Mouse (Mus musculus) forebrain, embryonic 14.5 days (tissue): ENCODE data around the gene Tmem179b. TPM values are rescaled to one million over a fixed set of nuclear protein-coding genes. Genes with fewer than 3 reads are reported as not detected.

Experiments used
- ATAC-seq: fragments of 200-750 bp; cut with Nextera tagmentation; 2 replicates; pipeline ENCODE4 v1.8.0; 2017; ENCODE audit warnings: mild to moderate bottlenecking, moderate library complexity
- DNase-seq: peaks from one replicate; pipeline ENCODE4 v3.0.0-alpha.2; 2015; ENCODE audit warnings: low spot score
- H3K27ac ChIP-seq: fragments of 300-500 bp; sonication (generic); 2 replicates; pipeline ENCODE4 v1.5.1; 2014; ENCODE audit warnings: low read depth, mild to moderate bottlenecking, control low read depth, low read length, moderate library complexity
- H3K27me3 ChIP-seq: fragments of 300-500 bp; sonication (generic); replicated peaks from 2 replicates; pipeline ENCODE4 v1.6.1; 2014; ENCODE audit warnings: low read length, control low read depth, mixed read lengths; ENCODE audit not compliant: control insufficient read depth, insufficient read depth
- H3K36me3 ChIP-seq: fragments of 300-500 bp; sonication (generic); 2 replicates; pipeline ENCODE4 v1.6.1; 2014; ENCODE audit warnings: low read length, control low read depth; ENCODE audit not compliant: control insufficient read depth, insufficient read depth
- H3K4me1 ChIP-seq: fragments of 300-500 bp; sonication (generic); 2 replicates; pipeline ENCODE4 v1.6.1; 2014; ENCODE audit warnings: antibody characterized with exemption, low read length, control low read depth; ENCODE audit not compliant: control insufficient read depth, insufficient read depth
- H3K4me2 ChIP-seq: fragments of 300-500 bp; sonication (generic); 2 replicates; pipeline ENCODE4 v1.6.1; 2014; ENCODE audit warnings: mild to moderate bottlenecking, control low read depth, low read length
- H3K4me3 ChIP-seq: fragments of 300-500 bp; sonication (generic); 2 replicates; pipeline ENCODE4 v1.5.1; 2014; ENCODE audit warnings: low read depth, low read length, control low read depth
- H3K9ac ChIP-seq: fragments of 300-500 bp; sonication (generic); 2 replicates; pipeline ENCODE4 v1.6.1; 2014; ENCODE audit warnings: mild to moderate bottlenecking, low read length, control low read depth, moderate library complexity
- H3K9me3 ChIP-seq: fragments of 300-500 bp; sonication (generic); replicated peaks from 2 replicates; pipeline ENCODE4 v1.6.1; 2016; ENCODE audit warnings: low read length, control low read depth, mixed read lengths; ENCODE audit not compliant: control insufficient read depth
- WGBS: fragments of 180-500 bp; shearing (Covaris S2); extraction: QIAGEN DNeasy Blood & Tissue Kit; methylation state at CpG from one replicate; pipeline ENCODE4 v1.1.7; 2014; 5-methylcytosine and 5-hydroxymethylcytosine counted together
- polyA plus RNA-seq: library from polyadenylated mRNA; unstranded; fragments of >200 nt; fragmentation: Nextera tagmentation; extraction: Ambion mirVana; gene quantifications from 2 replicates; pipeline ENCODE4 v1.2.1, GENCODE M21; 2014

Tmem179b gene
- polyA plus RNA-seq, 1 experiment from 2014 or later = 41.4 TPM

DNA sequence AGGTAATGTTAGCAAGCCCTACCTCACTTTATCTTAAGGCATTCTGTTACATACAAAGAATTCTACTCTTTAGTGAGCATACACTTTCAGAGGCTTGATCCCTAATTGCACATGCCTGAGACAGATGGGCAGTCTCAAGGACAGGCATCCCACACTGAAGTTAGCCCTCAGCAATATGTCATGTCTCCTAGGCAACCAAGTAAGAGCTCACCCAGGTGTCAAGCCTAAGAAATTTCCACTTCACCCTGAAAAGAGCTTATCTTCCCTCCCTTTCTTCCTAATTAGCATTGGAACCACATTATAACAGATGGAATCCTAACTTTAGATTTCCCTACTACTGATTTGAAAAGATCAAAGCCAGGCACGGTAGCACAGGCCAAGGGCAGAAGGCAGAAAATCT is 14.9 kb upstream of the Tmem179b start:
- Histone ChIP-seq H3K4me1 (no peaks in the 10 kb centered on the region), H3K9me3 (no peaks in the 10 kb centered on the region), H3K36me3 (peaks cover 19% of the 10 kb centered on the region), H3K27ac (peak overlapping the region; percentile 33; the same call in 1 of the 2 replicates), H3K9ac (no peak overlapping the region), H3K4me3 (no peak overlapping the region), H3K4me2 (no peak overlapping the region), H3K27me3 (no peaks in the 10 kb centered on the region)
- ATAC-seq (no peak), DNase-seq (no peak)
- WGBS = 37% methylated on average over 1 of the region's 1 CpGs

DNA sequence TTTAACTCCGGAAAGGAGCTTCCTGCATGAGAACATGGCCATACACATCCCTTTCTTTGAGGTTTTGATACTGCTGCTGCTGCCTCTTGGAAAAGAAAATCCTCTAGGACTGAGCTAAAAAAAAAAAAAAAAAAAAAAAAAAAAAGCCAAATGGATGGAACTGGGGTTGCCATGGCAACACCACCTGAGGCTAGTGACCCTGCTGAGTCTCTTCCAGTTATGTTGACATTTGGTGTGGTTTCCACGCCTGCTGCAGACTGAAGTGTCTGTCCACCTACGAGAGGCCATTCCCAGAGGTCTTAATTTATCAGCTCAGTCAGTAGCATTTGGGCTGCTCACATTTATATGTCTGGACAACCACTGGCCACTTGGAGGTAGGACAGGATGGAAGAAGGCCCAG is 14.3 kb upstream of the Tmem179b start:
- no peak for ATAC-seq

DNA sequence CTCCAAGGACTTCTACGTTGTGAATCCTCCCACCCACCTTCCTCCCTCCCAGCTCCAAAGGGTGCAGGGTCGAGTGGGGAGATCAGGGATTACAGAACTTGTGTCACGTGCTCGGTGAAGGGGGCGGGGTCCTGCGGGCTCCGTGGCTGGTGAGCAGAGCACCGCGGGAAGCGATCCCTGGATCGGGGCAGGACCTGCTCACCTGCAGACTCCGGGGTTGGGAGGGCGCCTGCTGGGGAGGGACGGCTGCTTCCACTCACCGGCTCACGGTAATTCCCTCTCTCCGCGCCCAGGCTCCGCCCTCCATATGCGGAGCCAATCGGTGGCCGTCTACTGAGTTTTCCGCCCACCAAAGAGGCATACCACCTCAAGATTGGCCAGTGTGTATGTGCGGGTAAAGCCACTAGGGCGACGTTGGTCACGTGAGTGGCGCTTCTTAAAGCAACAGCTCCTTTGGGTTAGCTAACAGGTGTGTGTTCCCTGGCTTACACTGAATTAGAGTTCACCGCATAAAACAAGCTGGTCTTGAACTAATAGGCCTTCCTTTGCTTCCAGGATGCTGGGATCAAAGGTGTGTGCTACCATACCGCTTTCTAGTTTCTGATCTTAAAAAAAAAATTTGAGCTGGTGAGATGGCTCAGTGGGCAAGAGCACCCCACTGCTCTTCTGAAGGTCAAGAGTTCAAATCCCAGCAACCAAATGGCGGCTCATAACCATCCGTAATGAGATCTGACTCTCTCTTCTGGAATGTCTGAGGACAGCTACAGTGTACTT is 11.9 kb upstream of the Tmem179b start, which contains the start of gene Taf6l:
TSS of gene Taf6l (minus strand) at position 410 of the 774 bp plus-strand sequence.
- H3K4me3 ChIP-seq = peak within 1 kb of the TSS; percentile 50
- H3K36me3 ChIP-seq = peaks cover 25% of the 10 kb centered on the region
- peak within 1 kb of the TSS; percentile 72 for H3K27ac ChIP-seq
- no peaks in the 10 kb centered on the region for H3K9me3 ChIP-seq
- H3K27me3 ChIP-seq = no peaks in the 10 kb centered on the region
- H3K9ac ChIP-seq = peak within 1 kb of the TSS; percentile 71
- peak; percentile 100 for ATAC-seq
- H3K4me2 ChIP-seq = peak within 1 kb of the TSS; percentile 69
- under 1% methylated on average over 32 of the region's 32 CpGs for WGBS
- H3K4me1 ChIP-seq = no peaks in the 10 kb centered on the region
- peak; percentile 98 for DNase-seq

More for the DNA sequence above, 14.3 kb upstream of the Tmem179b start:
- Histone ChIP-seq H3K4me1 (no peaks in the 10 kb centered on the region), H3K9me3 (no peaks in the 10 kb centered on the region), H3K36me3 (peaks cover 15% of the 10 kb centered on the region), H3K9ac (no peak overlapping the region), H3K27ac (no peak overlapping the region), H3K4me3 (no peak overlapping the region), H3K27me3 (no peaks in the 10 kb centered on the region), H3K4me2 (no peak overlapping the region)
- DNase-seq = peak; percentile 25
- 19% methylated on average over 3 of the region's 3 CpGs for WGBS

DNA sequence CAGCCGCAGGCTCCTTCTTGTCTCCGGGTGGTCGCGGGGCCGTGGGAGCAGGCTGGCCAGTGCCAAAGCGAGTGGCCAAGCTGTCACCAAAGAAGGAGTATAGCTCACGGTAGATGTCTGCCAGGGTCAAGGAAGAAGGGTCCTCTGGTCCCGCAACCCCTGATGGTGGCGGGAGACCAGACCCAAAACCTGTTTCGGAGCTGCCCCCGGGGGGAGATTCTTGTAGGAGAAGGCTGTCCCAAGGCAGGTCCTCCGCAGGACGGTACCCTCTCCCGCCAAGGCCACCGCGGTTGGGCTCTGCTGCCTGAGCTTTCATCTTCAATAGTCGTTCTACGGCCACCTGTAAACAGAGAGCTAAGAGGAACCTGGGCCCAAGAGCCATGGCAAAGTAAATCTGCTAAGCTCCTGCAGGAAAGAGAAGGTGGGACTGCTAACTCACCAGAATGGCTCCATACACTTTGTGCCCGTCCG is 719 bp upstream of the Tmem179b start:
- H3K4me2 ChIP-seq = peak overlapping the region; percentile 100
- peaks cover 49% of the 10 kb centered on the region for H3K36me3 ChIP-seq
- ATAC-seq = no peak
- H3K27me3 ChIP-seq = no peaks in the 10 kb centered on the region
- peak overlapping the region; percentile 99 for H3K27ac ChIP-seq
- peaks cover 24% of the 10 kb centered on the region for H3K4me1 ChIP-seq
- H3K9ac ChIP-seq = peak overlapping the region; percentile 94
- no peaks in the 10 kb centered on the region for H3K9me3 ChIP-seq
- no peak for DNase-seq
- peak overlapping the region; percentile 71 for H3K4me3 ChIP-seq
- 6% methylated on average over 20 of the region's 20 CpGs for WGBS

DNA sequence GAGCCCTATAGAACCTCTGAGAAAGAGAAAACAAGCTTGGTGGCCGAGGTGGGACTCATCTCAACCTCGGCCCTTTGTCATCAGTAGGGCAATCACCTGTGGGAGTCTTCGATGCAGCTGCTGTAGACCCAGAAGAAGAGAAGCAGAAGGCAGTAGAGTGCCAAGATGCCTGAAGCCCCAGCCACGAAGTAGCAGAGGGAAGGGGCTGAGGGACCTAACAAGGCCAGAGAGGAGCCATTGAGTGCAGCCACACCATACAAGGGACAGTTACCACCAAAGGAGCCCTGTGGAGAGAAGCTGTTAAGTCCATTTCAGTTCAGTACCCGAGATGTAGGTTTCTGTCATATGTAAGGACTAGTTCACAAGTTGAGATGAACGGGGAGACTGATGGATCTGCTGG is 858 bp downstream of the Tmem179b start:
- Histone ChIP-seq H3K9ac (no peak overlapping the region; the same call in 1 of the 2 replicates), H3K4me2 (peak overlapping the region; percentile 100), H3K4me1 (peaks cover 24% of the 10 kb centered on the region), H3K36me3 (peaks cover 60% of the 10 kb centered on the region), H3K9me3 (no peaks in the 10 kb centered on the region), H3K27ac (no peak overlapping the region), H3K4me3 (peak overlapping the region; percentile 71), H3K27me3 (no peaks in the 10 kb centered on the region)
- DNase-seq (no peak), ATAC-seq (no peak)
- 63% methylated on average over 6 of the region's 6 CpGs for WGBS

DNA sequence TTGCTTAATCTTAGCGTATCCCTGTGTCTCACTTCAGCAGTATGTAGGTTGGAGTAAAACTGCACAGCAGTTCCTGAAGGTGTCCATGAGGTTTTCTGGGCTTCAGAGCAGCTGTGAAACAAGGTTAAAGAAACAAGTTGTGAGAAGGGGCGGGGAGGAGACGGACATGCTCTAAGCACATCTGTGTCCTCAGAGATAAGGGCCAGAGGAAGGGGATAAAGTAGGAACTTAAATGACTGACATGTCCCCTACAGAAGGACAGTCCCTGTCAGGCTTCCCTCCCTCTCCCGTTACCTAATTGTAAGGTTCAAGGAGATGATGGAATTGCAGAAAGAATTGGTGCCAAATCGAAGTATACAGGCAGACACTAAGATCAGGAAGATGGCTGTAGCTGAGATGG is 1.3 kb downstream of the Tmem179b start:
- H3K36me3 ChIP-seq = peaks cover 60% of the 10 kb centered on the region
- 87% methylated on average over 5 of the region's 5 CpGs for WGBS
- no peak overlapping the region for H3K9ac ChIP-seq
- H3K27ac ChIP-seq = no peak overlapping the region
- H3K4me2 ChIP-seq = no peak overlapping the region
- H3K9me3 ChIP-seq = no peaks in the 10 kb centered on the region
- no peak for ATAC-seq
- no peak overlapping the region for H3K4me3 ChIP-seq
- H3K4me1 ChIP-seq = peaks cover 24% of the 10 kb centered on the region
- H3K27me3 ChIP-seq = no peaks in the 10 kb centered on the region
- no peak for DNase-seq

DNA sequence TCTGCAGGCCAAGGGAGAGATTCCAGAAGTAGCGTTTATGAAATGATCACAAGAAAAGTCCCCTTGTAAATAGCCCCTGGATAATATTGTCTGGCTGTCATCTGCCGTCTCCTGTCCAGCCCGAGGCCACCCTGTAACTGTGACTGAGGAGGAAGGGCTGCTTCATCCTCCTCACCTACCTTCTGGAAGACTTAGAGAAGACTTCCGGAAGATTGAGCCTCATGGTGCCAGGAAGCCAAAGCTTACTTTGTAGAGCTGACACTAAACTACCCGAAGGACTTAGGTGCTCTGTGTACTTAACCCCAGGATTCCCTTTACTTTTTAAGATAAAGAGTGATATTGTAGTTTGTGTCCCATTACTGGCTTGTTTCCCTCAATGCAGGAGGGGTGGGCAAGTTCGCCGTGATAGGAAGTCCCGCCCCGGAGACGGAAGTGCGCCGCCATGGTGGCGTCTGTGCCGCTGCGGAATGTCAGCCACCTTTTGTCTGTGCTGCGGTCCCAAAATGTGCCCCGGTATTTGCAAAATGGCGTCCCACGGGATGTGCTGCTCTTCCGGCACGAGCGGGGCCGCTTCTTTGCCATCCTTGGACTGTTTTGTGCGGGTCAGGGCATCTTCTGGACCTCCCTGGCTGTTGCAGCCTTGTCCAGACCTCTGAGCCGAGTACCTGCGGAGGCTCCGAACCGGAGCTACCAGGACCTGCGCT is 3.5 kb downstream of the Tmem179b start, which contains the start of gene Tmem223:
TSS of gene Tmem223 (plus strand) at position 430 of the 704 bp plus-strand sequence.
- Histone ChIP-seq H3K27ac (peak within 1 kb of the TSS; percentile 84), H3K9ac (peak within 1 kb of the TSS; percentile 97), H3K4me2 (peak within 1 kb of the TSS; percentile 56), H3K9me3 (no peaks in the 10 kb centered on the region), H3K36me3 (peaks cover 72% of the 10 kb centered on the region), H3K4me3 (peak within 1 kb of the TSS; percentile 85), H3K27me3 (no peaks in the 10 kb centered on the region), H3K4me1 (peaks cover 22% of the 10 kb centered on the region)
- 18% methylated on average over 29 of the region's 29 CpGs for WGBS
- DNase-seq (peak; percentile 86), ATAC-seq (peak; percentile 58)

DNA sequence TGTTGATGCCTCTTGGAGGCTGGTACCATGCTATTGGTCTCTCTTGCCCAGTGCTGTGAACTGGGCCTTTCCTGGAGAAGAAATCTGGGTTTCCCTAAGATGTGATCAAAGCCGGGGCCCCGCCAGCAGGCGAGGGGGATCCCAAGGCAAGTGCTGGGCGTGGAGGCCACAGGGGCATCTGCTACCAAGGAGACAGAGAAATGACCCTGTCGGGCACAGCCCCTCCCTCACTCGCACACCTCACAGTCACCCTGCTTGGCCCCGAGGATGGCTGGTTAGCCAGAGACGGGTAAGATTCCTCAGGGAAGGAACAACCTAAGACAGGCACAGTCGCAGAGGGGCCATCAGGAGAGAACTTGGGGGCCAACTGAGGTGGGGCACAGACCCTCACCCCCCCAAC is 8.7 kb downstream of the Tmem179b start:
- H3K9me3 ChIP-seq = peaks cover 7% of the 10 kb centered on the region; the same call in 1 of the 2 replicates
- 99% methylated on average over 9 of the region's 9 CpGs for WGBS
- H3K36me3 ChIP-seq = peaks cover 85% of the 10 kb centered on the region
- H3K4me1 ChIP-seq = no peaks in the 10 kb centered on the region
- no peak overlapping the region for H3K27ac ChIP-seq
- DNase-seq (no peak), ATAC-seq (no peak)
- no peak overlapping the region for H3K4me3 ChIP-seq
- H3K27me3 ChIP-seq = no peaks in the 10 kb centered on the region
- no peak overlapping the region for H3K4me2 ChIP-seq
- no peak overlapping the region for H3K9ac ChIP-seq
